Mouse (Mus musculus) intestine, embryonic 15.5 days (tissue): Measurements from ENCODE around the gene Pikfyve. TPM values are rescaled to one million over a fixed set of nuclear protein-coding genes. Genes with fewer than 3 reads are reported as not detected.

Experiments
- ATAC-seq: fragments of 200-750 bp; cut with Nextera tagmentation; 2 replicates; pipeline ENCODE4 v1.8.0; 2017; ENCODE audit warnings: moderate TSS enrichment, moderate library complexity
- H3K27ac ChIP-seq: fragments of 300-500 bp; sonication (generic); 2 replicates; pipeline ENCODE4 v1.5.1; 2015; ENCODE audit warnings: mild to moderate bottlenecking, inconsistent platforms
- H3K27me3 ChIP-seq: fragments of 300-500 bp; sonication (generic); replicated peaks from 2 replicates; pipeline ENCODE4 v1.6.1; 2015; ENCODE audit warnings: inconsistent platforms
- H3K36me3 ChIP-seq: fragments of 300-500 bp; sonication (generic); 2 replicates; pipeline ENCODE4 v1.6.1; 2015; ENCODE audit warnings: inconsistent platforms
- H3K4me1 ChIP-seq: fragments of 300-500 bp; sonication (generic); replicated peaks from 2 replicates; pipeline ENCODE4 v1.6.1; 2015; ENCODE audit warnings: inconsistent platforms
- H3K4me2 ChIP-seq: fragments of 300-500 bp; sonication (generic); replicated peaks from 2 replicates; pipeline ENCODE4 v1.6.1; 2015; ENCODE audit warnings: mild to moderate bottlenecking, inconsistent platforms
- H3K4me3 ChIP-seq: fragments of 300-500 bp; sonication (generic); replicated peaks from 2 replicates; pipeline ENCODE4 v1.5.1; 2015; ENCODE audit warnings: inconsistent platforms
- H3K9ac ChIP-seq: fragments of 300-500 bp; sonication (generic); 2 replicates; pipeline ENCODE4 v1.6.1; 2015; ENCODE audit warnings: inconsistent platforms
- H3K9me3 ChIP-seq: fragments of 300-500 bp; sonication (generic); 2 replicates; pipeline ENCODE4 v1.6.1; 2016; ENCODE audit warnings: inconsistent platforms
- WGBS: fragments of 180-500 bp; shearing (Covaris S2); methylation state at CpG from one replicate; pipeline ENCODE4 v1.1.7; 2015; 5-methylcytosine and 5-hydroxymethylcytosine counted together
- polyA plus RNA-seq: library from polyadenylated mRNA; unstranded; fragments of >200 nt; fragmentation: Nextera tagmentation; extraction: Ambion mirVana; gene quantifications from 2 replicates; pipeline ENCODE4 v1.2.1, GENCODE M21; 2015

Gene Pikfyve
- polyA plus RNA-seq = 8.3 and 8.6 TPM in 2 replicates

DNA sequence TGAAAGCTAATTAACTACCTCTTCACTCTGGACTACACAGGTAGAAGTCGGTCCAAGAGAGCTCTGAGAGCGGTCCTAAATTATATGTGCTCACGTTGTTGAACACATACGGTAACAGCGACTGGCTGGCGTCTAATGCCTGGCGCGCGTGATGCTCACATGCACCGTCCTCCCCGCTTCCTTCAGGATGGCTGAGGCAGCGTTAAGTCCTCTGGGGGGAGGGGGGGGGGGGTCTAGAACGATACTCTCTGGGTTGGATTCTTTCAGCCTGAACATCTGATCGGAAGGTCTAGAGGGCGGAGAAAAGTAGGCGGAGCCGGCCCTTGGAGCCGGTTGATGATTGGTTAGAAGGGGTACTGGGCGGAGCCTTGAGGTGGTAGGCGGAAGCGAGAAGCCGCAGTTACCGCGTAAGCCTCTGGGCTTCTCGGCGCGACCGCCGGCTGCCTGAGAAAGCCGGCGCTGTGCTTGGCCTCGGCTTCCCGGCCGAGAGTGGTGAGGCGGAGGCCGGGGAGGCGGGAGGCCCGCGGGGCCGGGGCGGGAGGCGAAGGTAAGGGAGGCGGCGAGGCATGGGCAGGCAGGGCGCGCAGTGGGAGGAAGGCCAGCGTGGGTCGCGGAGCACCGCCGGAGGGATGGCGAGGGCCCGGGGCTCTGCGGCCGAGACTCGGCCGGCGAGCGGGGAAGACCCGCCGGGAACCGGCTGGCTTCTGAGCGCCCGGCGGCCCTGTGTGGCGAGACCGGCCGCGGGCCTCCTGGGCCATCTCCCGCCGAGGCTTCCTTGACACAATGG, at the start of gene Pikfyve, which contains the start of gene Idh1:
Pikfyve (plus strand) TSS at position 397 of the 787 bp plus-strand sequence.
Idh1 (minus strand) TSS at position 214 of the 787 bp plus-strand sequence.
- peak within 1 kb of the TSS; percentile 88 for H3K27ac ChIP-seq
- no peaks in the 10 kb centered on the region for H3K36me3 ChIP-seq
- peaks cover 4% of the 10 kb centered on the region; the same call in 1 of the 2 replicates for H3K4me1 ChIP-seq
- peak within 1 kb of the TSS; percentile 76 for H3K4me2 ChIP-seq
- under 1% methylated on average over 71 of the region's 71 CpGs for WGBS
- H3K27me3 ChIP-seq = no peaks in the 10 kb centered on the region
- H3K9me3 ChIP-seq = no peaks in the 10 kb centered on the region
- peak; percentile 100 for ATAC-seq
- peak within 1 kb of the TSS; percentile 87 for H3K4me3 ChIP-seq
- peak within 1 kb of the TSS; percentile 93 for H3K9ac ChIP-seq

DNA sequence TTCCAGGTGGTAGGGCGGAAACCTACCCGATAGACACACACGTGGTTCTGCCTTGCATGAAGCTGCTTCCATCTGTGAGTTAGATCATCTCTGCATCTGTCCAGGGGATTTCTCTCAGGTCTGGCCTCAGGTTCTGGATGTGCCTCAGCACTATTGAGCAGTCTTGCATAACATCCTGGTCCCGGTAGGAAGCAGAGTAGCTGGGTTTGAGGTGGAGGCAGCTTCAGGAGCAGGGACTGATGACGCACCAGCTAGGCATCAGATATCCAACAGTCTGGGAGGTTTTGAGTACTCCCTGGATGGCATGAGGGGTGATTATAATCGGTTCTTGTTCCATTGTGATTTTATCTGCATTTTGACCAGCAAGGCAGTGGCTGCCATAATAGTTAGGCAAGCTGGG, 48.9 kb upstream of the Pikfyve start:
- WGBS = 80% methylated on average over 6 of the region's 6 CpGs
- no peak overlapping the region for H3K27ac ChIP-seq
- H3K4me3 ChIP-seq = no peak overlapping the region
- no peak overlapping the region for H3K9ac ChIP-seq
- ATAC-seq = no peak
- no peak overlapping the region for H3K4me2 ChIP-seq
- no peaks in the 10 kb centered on the region for H3K36me3 ChIP-seq
- no peaks in the 10 kb centered on the region for H3K9me3 ChIP-seq
- no peaks in the 10 kb centered on the region for H3K27me3 ChIP-seq
- no peaks in the 10 kb centered on the region for H3K4me1 ChIP-seq

DNA sequence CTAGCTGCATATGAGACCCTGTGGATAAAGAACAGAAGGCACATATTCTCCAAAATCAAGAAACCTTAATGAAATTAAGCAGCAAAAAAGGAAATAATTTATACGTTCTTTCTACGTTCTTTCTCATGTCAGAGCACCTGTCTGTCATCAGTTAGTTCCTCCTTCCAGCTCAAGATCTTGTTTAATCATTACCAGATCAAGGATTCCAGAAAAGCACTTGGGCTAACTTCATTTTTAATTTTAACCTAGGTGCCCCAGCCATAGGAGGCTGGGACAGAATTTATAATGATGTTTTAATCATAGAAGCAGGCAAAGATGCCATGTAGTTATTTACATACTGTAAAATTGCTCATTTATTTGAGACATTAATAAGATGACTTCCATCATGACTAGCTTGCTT, 41.7 kb upstream of the Pikfyve start:
- Histone ChIP-seq H3K9me3 (no peaks in the 10 kb centered on the region), H3K27ac (no peak overlapping the region), H3K4me2 (no peak overlapping the region), H3K27me3 (no peaks in the 10 kb centered on the region), H3K4me1 (no peaks in the 10 kb centered on the region), H3K36me3 (no peaks in the 10 kb centered on the region), H3K9ac (no peak overlapping the region), H3K4me3 (no peak overlapping the region)
- WGBS = 85% methylated on average over 2 of the region's 2 CpGs
- no peak for ATAC-seq

DNA sequence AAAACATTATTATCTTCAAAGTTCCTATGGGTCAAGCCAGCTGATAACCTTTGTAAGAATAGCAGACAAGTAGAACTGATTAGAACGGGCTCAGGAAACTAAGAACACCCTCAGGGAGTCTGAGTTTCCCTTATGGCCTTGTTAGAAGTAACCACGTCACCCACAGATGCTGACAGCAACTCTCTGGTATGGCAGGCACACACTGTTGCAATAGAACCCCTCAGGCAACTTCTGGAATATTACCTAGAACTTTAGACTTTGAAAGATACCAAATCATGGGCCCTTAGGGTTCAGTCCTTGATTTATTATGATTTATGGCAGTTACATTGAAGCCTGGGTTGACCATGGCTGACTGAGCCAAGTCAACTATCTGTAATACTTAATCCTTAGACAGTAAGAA, 39.9 kb upstream of the Pikfyve start:
- H3K9me3 ChIP-seq = no peaks in the 10 kb centered on the region
- ATAC-seq = peak; percentile 56
- no peaks in the 10 kb centered on the region for H3K4me1 ChIP-seq
- H3K36me3 ChIP-seq = no peaks in the 10 kb centered on the region
- no peak overlapping the region for H3K4me2 ChIP-seq
- WGBS = 39% methylated on average over 2 of the region's 2 CpGs
- no peaks in the 10 kb centered on the region for H3K27me3 ChIP-seq
- H3K27ac ChIP-seq = no peak overlapping the region
- H3K9ac ChIP-seq = no peak overlapping the region
- H3K4me3 ChIP-seq = no peak overlapping the region

DNA sequence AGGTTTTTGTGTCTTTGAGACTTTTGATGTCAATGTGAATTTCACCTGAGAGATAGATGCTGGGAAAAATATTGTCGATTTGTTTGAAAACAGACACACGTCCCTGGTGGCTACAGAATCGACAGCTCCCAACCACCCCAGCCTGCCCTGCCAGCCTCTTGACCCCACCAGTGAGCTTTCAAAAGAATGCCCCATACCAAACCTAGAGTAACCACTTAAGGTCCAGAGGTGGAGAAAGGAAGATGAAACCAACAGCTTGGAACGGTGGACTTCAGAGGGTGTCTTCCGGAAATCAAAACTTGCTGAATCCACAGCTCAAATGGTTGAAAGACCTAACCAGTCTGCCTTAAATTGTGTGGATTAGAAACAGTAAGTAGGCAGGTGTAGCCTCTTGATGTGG, 39.2 kb upstream of the Pikfyve start:
- 92% methylated on average over 5 of the region's 5 CpGs for WGBS

DNA sequence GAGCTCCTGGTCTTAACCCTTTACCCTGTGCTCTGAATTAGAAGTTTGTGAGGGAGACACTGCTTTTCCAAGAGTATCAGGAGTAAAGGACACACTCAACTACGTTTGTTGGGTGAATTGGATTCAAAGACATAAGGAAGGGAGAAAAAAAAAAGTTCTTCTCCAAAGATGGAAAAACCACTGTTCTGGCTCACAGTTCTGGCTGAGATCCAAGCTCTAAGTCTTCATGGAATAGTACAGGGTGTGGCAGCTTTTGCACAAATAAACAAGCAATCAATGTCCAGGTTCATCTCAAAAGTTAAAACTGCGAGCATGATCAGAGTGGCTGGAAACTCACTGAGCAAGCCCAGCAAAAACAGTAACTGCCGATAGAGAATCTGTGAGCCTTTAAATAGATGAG, 38.5 kb upstream of the Pikfyve start:
- WGBS = 80% methylated on average over 3 of the region's 3 CpGs
- ATAC-seq = no peak
- H3K27ac ChIP-seq = no peak overlapping the region
- H3K9ac ChIP-seq = no peak overlapping the region
- no peaks in the 10 kb centered on the region for H3K27me3 ChIP-seq
- no peak overlapping the region for H3K4me2 ChIP-seq
- no peaks in the 10 kb centered on the region for H3K4me1 ChIP-seq
- H3K36me3 ChIP-seq = no peaks in the 10 kb centered on the region
- H3K9me3 ChIP-seq = no peaks in the 10 kb centered on the region
- no peak overlapping the region for H3K4me3 ChIP-seq

More for the DNA sequence above, 39.2 kb upstream of the Pikfyve start:
- no peak for ATAC-seq
- Histone ChIP-seq H3K4me3 (no peak overlapping the region), H3K9me3 (no peaks in the 10 kb centered on the region), H3K36me3 (no peaks in the 10 kb centered on the region), H3K9ac (no peak overlapping the region), H3K27me3 (no peaks in the 10 kb centered on the region), H3K4me1 (no peaks in the 10 kb centered on the region), H3K4me2 (no peak overlapping the region), H3K27ac (no peak overlapping the region)

DNA sequence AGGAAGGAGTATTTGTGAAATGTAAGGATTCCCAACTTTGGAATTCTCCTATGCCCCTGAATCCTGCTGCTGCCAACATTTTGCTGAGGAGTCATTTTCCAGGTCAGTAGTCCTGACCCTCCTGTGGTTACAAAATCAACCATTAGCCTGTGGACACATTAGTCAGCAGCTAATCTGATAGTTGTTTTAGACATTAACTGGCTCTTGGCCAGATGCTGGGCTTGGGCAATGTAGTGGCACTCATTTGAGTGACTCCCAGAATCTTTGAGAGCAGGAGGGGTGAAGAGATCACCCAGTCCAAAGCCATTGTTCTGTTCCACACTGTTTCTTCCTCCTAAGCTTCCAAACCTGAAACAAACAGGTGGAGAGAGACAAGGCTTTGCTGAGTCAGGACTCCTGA, 31.7 kb upstream of the Pikfyve start:
- Histone ChIP-seq H3K9me3 (no peaks in the 10 kb centered on the region), H3K4me3 (no peak overlapping the region), H3K27me3 (no peaks in the 10 kb centered on the region), H3K4me1 (no peaks in the 10 kb centered on the region), H3K9ac (no peak overlapping the region), H3K4me2 (no peak overlapping the region), H3K36me3 (peaks cover 3% of the 10 kb centered on the region; the same call in 1 of the 2 replicates), H3K27ac (no peak overlapping the region)
- ATAC-seq = 0 out of 2 replicates have a peak, but pooled peaks have one; percentile 17

DNA sequence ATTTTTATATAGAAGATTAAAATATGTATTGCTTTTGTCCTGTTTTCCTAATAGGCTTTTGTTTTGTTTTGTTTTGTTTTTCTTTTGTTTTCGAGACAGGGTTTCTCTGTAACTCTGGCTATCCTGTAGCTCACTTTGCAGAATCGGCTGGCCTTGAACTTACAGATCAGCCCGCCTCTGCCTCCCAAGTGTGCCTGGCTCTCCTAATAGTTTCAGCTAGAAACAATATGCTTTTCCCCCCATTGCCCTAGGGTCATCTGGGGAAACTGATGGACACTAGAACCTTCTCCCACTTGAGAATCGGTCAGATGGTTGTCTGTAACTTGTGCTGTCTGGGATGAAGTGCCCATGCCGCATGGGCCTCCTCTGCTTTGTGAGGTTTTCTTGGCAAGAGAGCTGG, 30.4 kb upstream of the Pikfyve start:
- Histone ChIP-seq H3K27me3 (no peaks in the 10 kb centered on the region), H3K27ac (no peak overlapping the region), H3K4me3 (no peak overlapping the region), H3K9ac (no peak overlapping the region), H3K36me3 (peaks cover 9% of the 10 kb centered on the region), H3K4me2 (no peak overlapping the region), H3K9me3 (no peaks in the 10 kb centered on the region), H3K4me1 (no peaks in the 10 kb centered on the region)
- no peak for ATAC-seq
- 95% methylated on average over 5 of the region's 5 CpGs for WGBS

DNA sequence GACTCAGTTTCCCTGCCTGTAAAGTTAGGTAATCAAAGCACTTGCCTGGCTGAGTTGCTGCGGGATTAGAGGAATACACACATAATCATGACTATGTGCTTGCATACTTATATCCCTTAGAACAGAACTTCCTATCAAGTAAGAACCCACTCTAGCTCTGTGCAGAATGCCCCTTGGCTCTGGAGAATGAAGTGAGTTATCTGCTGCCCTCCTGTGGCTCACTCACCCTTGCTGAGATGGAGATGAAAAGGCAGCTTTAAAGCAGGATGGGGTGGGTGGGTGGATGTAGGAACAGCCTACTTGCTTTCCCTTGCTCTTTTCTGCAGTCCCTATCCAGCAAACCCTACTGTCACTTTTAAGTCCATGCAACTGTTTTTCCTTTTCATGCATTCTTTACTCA, 24.3 kb upstream of the Pikfyve start:
- H3K27ac ChIP-seq = no peak overlapping the region
- no peak overlapping the region for H3K9ac ChIP-seq
- WGBS = 91% methylated on average over 1 of the region's 1 CpGs
- H3K4me2 ChIP-seq = no peak overlapping the region
- no peak overlapping the region for H3K4me3 ChIP-seq
- no peaks in the 10 kb centered on the region for H3K9me3 ChIP-seq
- no peak for ATAC-seq
- no peaks in the 10 kb centered on the region for H3K27me3 ChIP-seq
- H3K4me1 ChIP-seq = no peaks in the 10 kb centered on the region
- H3K36me3 ChIP-seq = peaks cover 38% of the 10 kb centered on the region

DNA sequence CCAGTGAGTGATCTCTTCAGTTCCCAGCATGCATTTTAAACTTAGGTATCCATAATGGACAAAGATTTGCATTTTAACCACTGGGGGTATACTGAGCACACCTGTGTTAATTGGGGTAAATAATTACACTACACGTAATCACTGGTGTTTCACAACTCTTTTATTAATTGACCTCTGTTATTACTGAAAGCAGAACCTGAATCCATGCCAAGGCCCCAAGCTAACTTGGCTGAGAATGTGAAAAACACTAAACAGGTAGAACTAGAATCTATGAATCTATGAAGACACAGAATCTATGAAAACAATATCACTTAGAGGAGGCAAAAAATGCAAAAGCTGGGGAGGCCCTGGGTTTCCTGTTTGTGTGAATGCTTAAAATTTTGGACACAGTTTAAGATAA, 19.0 kb upstream of the Pikfyve start:
- WGBS = 86% methylated on average over 1 of the region's 1 CpGs
- Histone ChIP-seq H3K36me3 (peaks cover 41% of the 10 kb centered on the region), H3K27me3 (no peaks in the 10 kb centered on the region), H3K4me2 (no peak overlapping the region), H3K27ac (no peak overlapping the region), H3K9ac (no peak overlapping the region), H3K4me1 (no peaks in the 10 kb centered on the region), H3K9me3 (no peaks in the 10 kb centered on the region), H3K4me3 (no peak overlapping the region)
- ATAC-seq = no peak

DNA sequence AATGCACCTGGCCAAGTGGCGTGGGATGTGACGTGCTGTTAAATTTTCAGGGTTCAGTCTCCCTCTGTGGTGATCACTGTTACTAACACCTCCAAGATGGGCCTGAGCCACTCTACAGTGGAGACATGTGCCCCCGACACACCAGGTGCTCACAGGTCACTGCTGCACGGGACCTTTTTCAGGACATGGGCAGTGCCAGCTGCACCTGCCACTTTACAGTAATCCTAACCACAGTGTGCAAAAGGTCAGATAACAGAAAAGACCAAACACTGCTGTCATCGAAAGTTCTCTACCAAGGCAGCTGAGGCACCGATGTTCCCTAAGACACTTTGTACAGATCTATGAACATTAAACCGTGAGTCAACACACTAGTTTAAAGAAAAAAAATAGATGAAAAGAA, 16.9 kb upstream of the Pikfyve start:
- no peak for ATAC-seq
- peaks cover 32% of the 10 kb centered on the region for H3K36me3 ChIP-seq
- no peaks in the 10 kb centered on the region for H3K4me1 ChIP-seq
- no peak overlapping the region for H3K4me3 ChIP-seq
- H3K4me2 ChIP-seq = no peak overlapping the region
- H3K9me3 ChIP-seq = no peaks in the 10 kb centered on the region
- WGBS = 76% methylated on average over 7 of the region's 7 CpGs
- no peak overlapping the region for H3K27ac ChIP-seq
- H3K27me3 ChIP-seq = no peaks in the 10 kb centered on the region
- no peak overlapping the region for H3K9ac ChIP-seq

DNA sequence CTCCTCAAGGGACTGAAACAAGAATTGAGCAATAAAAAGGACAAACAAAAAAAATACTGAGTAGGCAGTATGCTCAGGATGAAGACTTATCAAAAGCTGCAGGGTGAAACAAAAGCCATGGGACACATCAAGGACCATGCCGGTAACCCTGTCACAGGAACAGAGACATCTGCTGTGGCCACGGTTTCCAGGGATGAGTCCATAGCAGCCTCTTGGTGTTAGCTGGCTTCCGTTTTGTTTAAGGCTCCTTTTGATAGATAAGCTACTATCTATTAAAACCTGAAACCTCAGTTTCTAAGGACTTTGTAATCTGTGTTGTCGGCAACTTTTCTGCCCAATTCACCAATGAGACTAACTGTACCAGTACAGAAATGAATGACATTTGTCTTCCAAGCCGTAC, 16.5 kb upstream of the Pikfyve start:
- Histone ChIP-seq H3K4me3 (no peak overlapping the region), H3K4me2 (no peak overlapping the region), H3K4me1 (no peaks in the 10 kb centered on the region), H3K27ac (no peak overlapping the region), H3K36me3 (peaks cover 28% of the 10 kb centered on the region), H3K9ac (no peak overlapping the region), H3K27me3 (no peaks in the 10 kb centered on the region), H3K9me3 (no peaks in the 10 kb centered on the region)
- 62% methylated on average over 5 of the region's 5 CpGs for WGBS
- ATAC-seq = peak; percentile 46; the same call in 1 of the 2 replicates

DNA sequence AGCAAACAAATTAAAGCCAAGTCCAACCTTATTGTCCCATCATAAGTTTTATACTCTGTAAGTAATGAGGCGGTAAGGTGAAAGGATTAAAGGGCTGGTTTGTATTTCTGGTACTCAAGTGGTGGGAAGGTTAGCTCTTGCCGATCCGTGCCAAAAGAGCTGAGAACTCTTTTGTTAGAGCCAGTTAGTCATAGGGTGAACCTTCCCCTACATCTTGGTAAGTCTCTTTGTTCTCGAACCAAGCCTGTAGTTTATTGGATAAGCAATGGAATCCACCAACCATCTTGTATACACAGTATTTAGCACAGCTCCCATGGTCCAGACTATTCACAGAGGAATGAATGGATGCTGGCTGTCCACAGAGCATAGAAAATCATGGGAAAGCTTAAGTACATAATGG, 14.9 kb upstream of the Pikfyve start:
- WGBS = 86% methylated on average over 4 of the region's 4 CpGs
- H3K9ac ChIP-seq = no peak overlapping the region
- no peaks in the 10 kb centered on the region for H3K27me3 ChIP-seq
- peaks cover 23% of the 10 kb centered on the region for H3K36me3 ChIP-seq
- H3K27ac ChIP-seq = no peak overlapping the region
- 0 out of 2 replicates have a peak, but pooled peaks cover 5% of the 10 kb centered on the region for H3K4me1 ChIP-seq
- H3K4me2 ChIP-seq = no peak overlapping the region
- H3K9me3 ChIP-seq = no peaks in the 10 kb centered on the region
- H3K4me3 ChIP-seq = no peak overlapping the region
- ATAC-seq = no peak
